Mouse (Mus musculus) CH12.LX (cell line): ENCODE results near the gene Prr14l. TPM values are rescaled to one million over a fixed set of nuclear protein-coding genes. Genes with fewer than 3 reads are reported as not detected.
"Not testable (repeated sequence)": the region's sequence is repeated elsewhere in the genome, so short reads cannot be mapped to it uniquely, and the experiment has no call there.

Source experiments
- DNase-seq: peaks from one replicate; pipeline ENCODE4 v3.0.0-alpha.2; 2013; ENCODE audit errors: extremely low read depth
- H3K27ac ChIP-seq: 2 replicates; pipeline ENCODE4 v1.5.1; 2012; ENCODE audit warnings: low read depth, mild to moderate bottlenecking, control low read depth, moderate library complexity; ENCODE audit not compliant: insufficient read depth
- H3K27me3 ChIP-seq: replicated peaks from 2 replicates; pipeline ENCODE3; 2012; ENCODE audit warnings: inconsistent platforms
- H3K36me3 ChIP-seq, 2 experiments: replicated peaks in 1 of 2; 2 replicates each; pipeline versions ENCODE3 to v1.6.1; 2012; ENCODE audit warnings: inconsistent platforms in 1 of 2, low read length in 1 of 2, mild to moderate bottlenecking in 1 of 2, mixed read lengths in 1 of 2, moderate library complexity in 1 of 2; ENCODE audit not compliant: control insufficient read depth in 1 of 2, insufficient read depth in 1 of 2
- H3K4me1 ChIP-seq, 2 experiments: 2 replicates each; pipeline ENCODE4 v1.6.1; 2012; ENCODE audit warnings: inconsistent platforms in 1 of 2, moderate library complexity in 1 of 2; ENCODE audit not compliant: insufficient read depth in 2 of 2, control insufficient read depth in 1 of 2
- H3K4me2 ChIP-seq: 2 replicates; pipeline ENCODE4 v1.6.1; 2012; ENCODE audit warnings: low read depth, mild to moderate bottlenecking, control low read depth; ENCODE audit not compliant: poor library complexity, insufficient read depth, severe bottlenecking
- H3K4me3 ChIP-seq, 3 experiments: fragments of 150-350 bp in 1 of 3; sonication (generic) in 1 of 3; replicated peaks in 1 of 3; 2 replicates each; pipeline versions ENCODE3 to v1.5.1; 2011 to 2012; ENCODE audit warnings: low read depth in 2 of 3, low read length in 2 of 3, mild to moderate bottlenecking in 2 of 3, moderate library complexity in 2 of 3, control low read depth in 1 of 3, improper control_type of control experiment in 1 of 3, inconsistent platforms in 1 of 3, mixed read lengths in 1 of 3; ENCODE audit not compliant: poor library complexity in 1 of 3
- H3K79me2 ChIP-seq: replicated peaks from 2 replicates; pipeline ENCODE4 v1.6.1; 2012; ENCODE audit warnings: mild to moderate bottlenecking, moderate library complexity; ENCODE audit not compliant: control insufficient read depth, poor library complexity, insufficient read depth, severe bottlenecking; ENCODE audit errors: extremely low read depth
- H3K9ac ChIP-seq: 2 replicates; pipeline ENCODE4 v1.6.1; 2012; ENCODE audit warnings: low read depth, mild to moderate bottlenecking, control low read depth, moderate library complexity; ENCODE audit not compliant: insufficient read depth
- H3K9me3 ChIP-seq: replicated peaks from 2 replicates; pipeline ENCODE3; 2012; ENCODE audit warnings: low read length, inconsistent platforms, mixed read lengths
- BHLHE40 ChIP-seq: IDR thresholded peaks from 2 replicates; pipeline ENCODE4 v1.6.1; 2011; ENCODE audit warnings: mild to moderate bottlenecking, low read depth, low read length, improper control_type of control experiment
- CHD2 ChIP-seq: IDR thresholded peaks from 2 replicates; pipeline ENCODE4 v1.6.1; 2011; ENCODE audit warnings: low read length, improper control_type of control experiment
- CTCF ChIP-seq, 2 experiments: IDR thresholded peaks in 1 of 2; conservative IDR thresholded peaks in 1 of 2; 2 replicates each; pipeline ENCODE4 v1.5.1; 2011 to 2012; ENCODE audit warnings: low read depth in 2 of 2, low read length in 2 of 2, improper control_type of control experiment in 1 of 2, inconsistent platforms in 1 of 2, mild to moderate bottlenecking in 1 of 2, moderate library complexity in 1 of 2
- E2F4 ChIP-seq: IDR thresholded peaks from 2 replicates; pipeline ENCODE4 v1.6.1; 2011; ENCODE audit warnings: low read depth, low read length, improper control_type of control experiment; ENCODE audit not compliant: insufficient replicate concordance
- EP300 ChIP-seq: IDR thresholded peaks from 2 replicates; pipeline ENCODE4 v1.6.1; 2011; ENCODE audit warnings: low read length, improper control_type of control experiment
- ETS1 ChIP-seq: conservative IDR thresholded peaks from 2 replicates; pipeline ENCODE4 v1.6.1; 2012; ENCODE audit warnings: low read depth, mild to moderate bottlenecking, inconsistent platforms, low read length, improper control_type of control experiment, moderate library complexity
- GABPA ChIP-seq: IDR thresholded peaks from 2 replicates; pipeline ENCODE4 v1.6.1; 2012; ENCODE audit warnings: low read depth, low read length, improper control_type of control experiment, inconsistent platforms; ENCODE audit not compliant: insufficient replicate concordance
- HCFC1 ChIP-seq: IDR thresholded peaks from 2 replicates; pipeline ENCODE4 v1.6.1; 2012; ENCODE audit warnings: low read depth, mild to moderate bottlenecking, inconsistent platforms, low read length, improper control_type of control experiment
- IRF4 ChIP-seq: IDR thresholded peaks from 2 replicates; pipeline ENCODE4 v1.6.1; 2014; ENCODE audit warnings: low read depth, mild to moderate bottlenecking, inconsistent platforms, low read length, improper control_type of control experiment
- MAZ ChIP-seq: IDR thresholded peaks from 2 replicates; pipeline ENCODE4 v1.6.1; 2012; ENCODE audit warnings: low read depth, mild to moderate bottlenecking, inconsistent platforms, low read length, improper control_type of control experiment, moderate library complexity
- MEF2A ChIP-seq: IDR thresholded peaks from 2 replicates; pipeline ENCODE4 v1.6.1; 2014; ENCODE audit warnings: low read depth, mild to moderate bottlenecking, inconsistent platforms, low read length, improper control_type of control experiment, borderline replicate concordance
- MXI1 ChIP-seq: IDR thresholded peaks from 2 replicates; pipeline ENCODE4 v1.6.1; 2011; ENCODE audit warnings: mild to moderate bottlenecking, low read depth, low read length, improper control_type of control experiment
- PAX5 ChIP-seq: IDR thresholded peaks from 2 replicates; pipeline ENCODE4 v1.6.1; 2012; ENCODE audit warnings: low read length, inconsistent platforms, mixed read lengths
- POLR2AphosphoS2 ChIP-seq: IDR thresholded peaks from 2 replicates; pipeline ENCODE4 v1.6.1; 2011; ENCODE audit warnings: low read depth, low read length, improper control_type of control experiment
- RAD21 ChIP-seq: IDR thresholded peaks from 2 replicates; pipeline ENCODE4 v1.6.1; 2011; ENCODE audit warnings: low read depth, mild to moderate bottlenecking, low read length, improper control_type of control experiment, moderate library complexity
- RCOR1 ChIP-seq: conservative IDR thresholded peaks from 2 replicates; pipeline ENCODE4 v1.6.1; 2012; ENCODE audit warnings: low read depth, mild to moderate bottlenecking, inconsistent platforms, low read length, improper control_type of control experiment
- TBP ChIP-seq: conservative IDR thresholded peaks from 2 replicates; pipeline ENCODE4 v1.6.1; 2011; ENCODE audit warnings: low read depth, low read length, improper control_type of control experiment
- UBTF ChIP-seq: IDR thresholded peaks from 2 replicates; pipeline ENCODE4 v1.6.1; 2012; ENCODE audit warnings: low read depth, mild to moderate bottlenecking, inconsistent platforms, low read length, improper control_type of control experiment, moderate library complexity
- USF1 ChIP-seq: IDR thresholded peaks from 2 replicates; pipeline ENCODE4 v1.6.1; 2014; ENCODE audit warnings: low read depth, mild to moderate bottlenecking, inconsistent platforms, low read length, improper control_type of control experiment
- ZC3H11A ChIP-seq: IDR thresholded peaks from 2 replicates; pipeline ENCODE4 v1.6.1; 2012; ENCODE audit warnings: low read depth, mild to moderate bottlenecking, inconsistent platforms, low read length, improper control_type of control experiment
- ZKSCAN1 ChIP-seq: IDR thresholded peaks from 2 replicates; pipeline ENCODE4 v1.6.1; 2012; ENCODE audit warnings: low read depth, inconsistent platforms, low read length, improper control_type of control experiment, borderline replicate concordance
- ZNF384 ChIP-seq: IDR thresholded peaks from 2 replicates; pipeline ENCODE4 v1.6.1; 2012; ENCODE audit warnings: low read depth, low read length, improper control_type of control experiment, inconsistent platforms
- dilution Hi-C: fragments of 300-500 bp; cut with MboI; formaldehyde crosslinking; loops from 2 replicates; pipeline ENCODE4 v1.14.3; 2020; ENCODE audit warnings: low sequenced_read_pairs; ENCODE audit not compliant: extremely low pct_unique_long_range_greater_than_20kb, extremely low pct_ligation_motif_present
- in situ Hi-C: fragments of 300-500 bp; cut with MboI; formaldehyde crosslinking; loops from 3 replicates; pipeline ENCODE4 v1.14.3; 2019; ENCODE audit warnings: low sequenced_read_pairs, low pct_ligation_motif_present, low pct_unique_long_range_greater_than_20kb, mixed read lengths
- polyA plus RNA-seq: library from polyadenylated mRNA; unstranded; fragments of >175 nt; gene quantifications from 2 replicates; pipeline ENCODE4 v1.2.1, GENCODE M21; 2012; ENCODE audit warnings: low read depth; ENCODE audit not compliant: insufficient read length
- total RNA-seq, 2 experiments: library from RNA; depleted of rRNA; stranded (reverse); fragments of 300-350 nt in 1 of 2; fragments of >200 nt in 1 of 2; gene quantifications; 2 replicates each; pipeline ENCODE4 v1.2.3; 2012 to 2014

Prr14l gene
- total and polyA plus RNA-seq, 3 experiments = 5.4 to 15.6 (median 14.5) TPM

DNA sequence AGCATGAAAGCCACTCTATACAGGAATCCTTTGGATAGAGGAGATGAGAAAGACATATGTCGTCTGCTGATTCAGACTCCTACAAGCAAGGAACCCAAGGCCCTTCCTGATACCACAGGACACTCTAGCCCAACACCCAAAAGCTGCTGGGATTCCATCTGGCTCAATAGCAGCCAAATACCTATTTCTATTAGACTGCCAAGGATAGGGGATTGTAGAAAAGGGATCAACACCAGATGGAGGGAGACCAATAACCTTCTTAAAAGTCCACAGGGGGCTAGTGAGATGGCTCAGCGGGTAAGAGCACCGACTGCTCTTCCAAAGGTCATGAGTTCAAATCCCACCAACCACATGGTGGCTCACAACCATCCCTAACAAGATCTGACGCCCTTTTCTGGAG is 38.7 kb downstream of the Prr14l start:
- H3K4me2 ChIP-seq = no peak overlapping the region
- H3K9ac ChIP-seq = no peak overlapping the region
- no peak overlapping the region for H3K4me3 ChIP-seq
- H3K4me1 ChIP-seq = no peaks in the 10 kb centered on the region
- TF ChIP-seq E2F4 = no peak
- no peak for TF ChIP-seq MXI1
- H3K27ac ChIP-seq = no peak overlapping the region
- DNase-seq = no peak
- no peaks in the 10 kb centered on the region for H3K27me3 ChIP-seq
- dilution Hi-C loops = no loop called here
- no peaks in the 10 kb centered on the region for H3K9me3 ChIP-seq
- peaks cover 50 to 79% of the 10 kb centered on the region in 2 experiments for H3K36me3 ChIP-seq
- in situ Hi-C loops = no loop called here
- H3K79me2 ChIP-seq = peaks cover 2% of the 10 kb centered on the region; the same call in 1 of the 2 replicates

DNA sequence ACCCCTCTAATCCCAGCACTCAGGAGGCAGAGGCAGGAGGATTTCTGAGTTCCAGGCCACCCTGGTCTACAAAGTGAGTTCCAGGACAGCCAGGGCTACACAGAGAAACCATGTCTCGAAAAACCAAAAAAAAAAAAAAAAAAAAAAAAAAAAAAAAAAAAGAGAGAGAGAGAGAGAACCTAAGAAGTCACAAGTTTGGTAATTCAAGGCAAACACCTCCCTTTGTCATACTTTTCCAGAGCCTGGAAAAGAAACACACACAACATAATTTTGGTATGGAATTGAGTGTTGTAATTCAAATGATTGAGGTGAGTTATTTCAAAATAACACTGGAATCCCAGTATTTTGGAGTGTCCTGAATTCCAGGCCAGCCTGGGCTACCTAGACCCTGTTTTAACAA is 67.6 kb downstream of the Prr14l start:
- H3K4me1 ChIP-seq = peaks cover 3 to 25% of the 10 kb centered on the region in 2 experiments; a peak in 3 of 4 replicates
- dilution Hi-C loops, H3K9me3 ChIP-seq, H3K9ac ChIP-seq, H3K4me3 ChIP-seq, H3K27ac ChIP-seq, DNase-seq: not testable (repeated sequence)
- peak overlapping the region; percentile 72; the same call in 1 of the 2 replicates for H3K4me2 ChIP-seq
- H3K79me2 ChIP-seq = peaks cover 12% of the 10 kb centered on the region; the same call in 1 of the 2 replicates
- peak; percentile 63; the same call in 1 of the 2 replicates for TF ChIP-seq ZNF384
- TF ChIP-seq, all 38 proteins: peak for 1; not testable (repeated sequence) for 37
- H3K36me3 ChIP-seq = peaks cover 22 to 54% of the 10 kb centered on the region in 2 experiments
- H3K27me3 ChIP-seq, in situ Hi-C loops: not testable (repeated sequence)

DNA sequence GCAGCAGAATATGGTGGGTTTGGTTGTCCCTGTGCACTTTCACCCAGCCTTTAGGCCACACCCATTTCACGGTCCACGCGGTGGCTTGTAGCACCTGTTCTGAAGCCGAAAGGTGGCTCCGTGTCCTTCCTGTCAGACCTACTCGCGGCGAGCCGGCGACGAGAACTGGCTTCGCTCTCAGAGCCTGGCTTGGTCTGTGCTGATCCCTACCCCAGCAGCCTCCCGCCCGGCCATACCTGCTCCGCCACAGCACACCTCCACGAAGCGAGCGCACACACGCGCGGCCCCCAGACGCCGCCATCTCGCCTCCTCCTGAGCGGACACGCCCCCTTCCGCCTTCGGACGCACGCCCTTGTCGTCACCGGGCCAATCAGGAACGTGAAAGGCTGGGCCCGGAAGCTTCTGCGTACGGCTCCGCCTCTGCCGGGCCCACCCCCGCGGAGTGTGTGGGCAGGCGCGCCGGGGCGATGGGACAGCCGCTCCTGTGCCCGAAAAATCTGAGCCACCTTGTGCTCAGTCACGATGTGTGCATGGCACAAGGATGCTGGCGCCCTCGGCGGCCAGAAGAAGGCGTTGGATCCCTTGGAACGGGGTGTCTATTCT is 68.6 kb downstream of the Prr14l start, which contains the start of gene Pisd:
Gene Pisd (minus strand): TSS at position 334 of the 603 bp plus-strand sequence.
- H3K36me3 ChIP-seq = peaks cover 17 to 52% of the 10 kb centered on the region in 2 experiments
- H3K4me2 ChIP-seq = peak within 1 kb of the TSS; percentile 86; the same call in 1 of the 2 replicates
- H3K9me3 ChIP-seq = no peaks in the 10 kb centered on the region
- in situ Hi-C loops = no loop called here
- H3K4me1 ChIP-seq = peaks cover 3 to 28% of the 10 kb centered on the region in 2 experiments; a peak in 3 of 4 replicates
- H3K4me3 ChIP-seq = peak within 1 kb of the TSS; percentile 85 to 94 (median 91)
- H3K27me3 ChIP-seq = no peaks in the 10 kb centered on the region
- H3K9ac ChIP-seq = peak within 1 kb of the TSS; percentile 74
- peaks cover 12% of the 10 kb centered on the region; the same call in 1 of the 2 replicates for H3K79me2 ChIP-seq
- peak; percentile 95 for DNase-seq
- dilution Hi-C loops = no loop called here
- H3K27ac ChIP-seq = no peak within 1 kb of the TSS; the same call in 1 of the 2 replicates
- TF ChIP-seq ZC3H11A (no peak), UBTF (no peak), GABPA (no peak), HCFC1 (peak; percentile 71), TBP (0 out of 2 replicates have a peak, but pooled peaks have one; percentile 6), RAD21 (no peak; the same call in 1 of the 2 replicates), IRF4 (0 out of 2 replicates have a peak, but pooled peaks have one; percentile 16), PAX5 (no peak), MXI1 (peak; percentile 96), USF1 (no peak), E2F4 (no peak), EP300 (no peak), ZNF384 (no peak), BHLHE40 (no peak; the same call in 1 of the 2 replicates), CHD2 (no peak), ZKSCAN1 (no peak), POLR2AphosphoS2 (peak; percentile 75; the same call in 1 of the 2 replicates), CTCF (conservative IDR thresholded peaks at IDR 0.05 in 1 of 2, IDR thresholded peaks at IDR 0.05 in 1 of 2; ENCODE audit: low read depth in 2 of 2, low read length in 2 of 2) (peak in 1 of 2 experiments; percentile 58; a peak in 2 of 4 replicates), MAZ (0 out of 2 replicates have a peak, but pooled peaks have one; percentile 64), MEF2A (0 out of 2 replicates have a peak, but pooled peaks have one; percentile 22), ETS1 (no peak), RCOR1 (no peak)
